Mouse (Mus musculus) embryonic facial prominence, embryonic 15.5 days (tissue): ENCODE data around the gene Olfr1424. TPM values are rescaled to one million over a fixed set of nuclear protein-coding genes. Genes with fewer than 3 reads are reported as not detected.

Source experiments
- ATAC-seq: fragments of 200-750 bp; cut with Nextera tagmentation; 2 replicates; pipeline ENCODE4 v1.8.0; 2017; ENCODE audit warnings: low read depth, moderate TSS enrichment; ENCODE audit not compliant: insufficient number of reproducible peaks, low FRiP score, low TSS enrichment
- H3K27ac ChIP-seq: fragments of 300-500 bp; sonication (generic); replicated peaks from 2 replicates; pipeline ENCODE4 v1.5.1; 2015; ENCODE audit warnings: mild to moderate bottlenecking, inconsistent platforms
- H3K27me3 ChIP-seq: fragments of 300-500 bp; sonication (generic); 2 replicates; pipeline ENCODE4 v1.6.1; 2015; ENCODE audit warnings: inconsistent platforms
- H3K36me3 ChIP-seq: fragments of 300-500 bp; sonication (generic); 2 replicates; pipeline ENCODE4 v1.6.1; 2015; ENCODE audit warnings: mild to moderate bottlenecking, inconsistent platforms
- H3K4me1 ChIP-seq: fragments of 300-500 bp; sonication (generic); 2 replicates; pipeline ENCODE4 v1.6.1; 2015; ENCODE audit warnings: inconsistent platforms
- H3K4me2 ChIP-seq: fragments of 300-500 bp; sonication (generic); replicated peaks from 2 replicates; pipeline ENCODE4 v1.6.1; 2015; ENCODE audit warnings: mild to moderate bottlenecking, inconsistent platforms
- H3K4me3 ChIP-seq: fragments of 300-500 bp; sonication (generic); replicated peaks from 2 replicates; pipeline ENCODE4 v1.5.1; 2015; ENCODE audit warnings: mild to moderate bottlenecking, inconsistent platforms
- H3K9ac ChIP-seq: fragments of 300-500 bp; sonication (generic); 2 replicates; pipeline ENCODE4 v1.6.1; 2015; ENCODE audit warnings: inconsistent platforms
- H3K9me3 ChIP-seq: fragments of 300-500 bp; sonication (generic); replicated peaks from 2 replicates; pipeline ENCODE4 v1.6.1; 2016; ENCODE audit warnings: inconsistent platforms
- WGBS: fragments of 180-500 bp; shearing (Covaris S2); methylation state at CpG from one replicate; pipeline ENCODE4 v1.1.7; 2015; 5-methylcytosine and 5-hydroxymethylcytosine counted together
- polyA plus RNA-seq: library from polyadenylated mRNA; unstranded; fragments of >200 nt; fragmentation: Nextera tagmentation; extraction: Ambion mirVana; gene quantifications from 2 replicates; pipeline ENCODE4 v1.2.1, GENCODE M21; 2015

Olfr1424 gene
- polyA plus RNA-seq, 1 experiment from 2014 or later: not detected

GRCm38 (mm10) chr19:12024149-12024548, 38.3 kb downstream of the Olfr1424 start:
- Histone ChIP-seq H3K4me1 (no peaks in the 10 kb centered on the region), H3K36me3 (no peaks in the 10 kb centered on the region), H3K9me3 (no peaks in the 10 kb centered on the region), H3K27ac (no peak overlapping the region), H3K4me3 (no peak overlapping the region), H3K4me2 (no peak overlapping the region), H3K9ac (no peak overlapping the region), H3K27me3 (no peaks in the 10 kb centered on the region)
- WGBS: 70% methylated on average over 4 of the region's 4 CpGs
- no peak for ATAC-seq

GRCm38 (mm10) chr19:12016192-12016591, 46.3 kb downstream of the Olfr1424 start:
- Histone ChIP-seq H3K36me3 (no peaks in the 10 kb centered on the region), H3K4me3 (no peak overlapping the region), H3K27ac (no peak overlapping the region), H3K9ac (no peak overlapping the region), H3K4me2 (no peak overlapping the region), H3K9me3 (no peaks in the 10 kb centered on the region), H3K4me1 (no peaks in the 10 kb centered on the region), H3K27me3 (no peaks in the 10 kb centered on the region)
- 67% methylated on average over 4 of the region's 4 CpGs for WGBS
- no peak for ATAC-seq

GRCm38 (mm10) chr19:12015708-12016107, 46.8 kb downstream of the Olfr1424 start:
- no peak overlapping the region for H3K9ac ChIP-seq
- H3K36me3 ChIP-seq: no peaks in the 10 kb centered on the region
- H3K27me3 ChIP-seq: no peaks in the 10 kb centered on the region
- no peak for ATAC-seq
- no peak overlapping the region for H3K27ac ChIP-seq
- H3K4me3 ChIP-seq: no peak overlapping the region
- H3K4me2 ChIP-seq: no peak overlapping the region
- WGBS: 69% methylated on average over 8 of the region's 8 CpGs
- no peaks in the 10 kb centered on the region for H3K9me3 ChIP-seq
- no peaks in the 10 kb centered on the region for H3K4me1 ChIP-seq

- no peaks in the 10 kb centered on the region for H3K9me3 ChIP-seq
- H3K4me3 ChIP-seq: peak overlapping the region; percentile 64
- H3K9ac ChIP-seq: no peak overlapping the region
- no peak for ATAC-seq
- peak overlapping the region; percentile 74 for H3K4me2 ChIP-seq
- H3K36me3 ChIP-seq: no peaks in the 10 kb centered on the region
- H3K27me3 ChIP-seq: no peaks in the 10 kb centered on the region
- WGBS: 0% methylated on average over 12 of the region's 12 CpGs
- no peak overlapping the region for H3K27ac ChIP-seq
- H3K4me1 ChIP-seq: 0 out of 2 replicates have a peak, but pooled peaks cover 5% of the 10 kb centered on the region
These were observed 49.3 kb downstream of the Olfr1424 start for GRCm38 (mm10) chr19:12013228-12013627.

GRCm38 (mm10) chr19:12012615-12013014, 49.9 kb downstream of the Olfr1424 start:
- Histone ChIP-seq H3K27ac (0 out of 2 replicates have a peak overlapping the region, but pooled peaks have one; percentile 17), H3K4me2 (peak overlapping the region; percentile 74), H3K4me3 (peak overlapping the region; percentile 64), H3K27me3 (no peaks in the 10 kb centered on the region), H3K9ac (no peak overlapping the region), H3K4me1 (0 out of 2 replicates have a peak, but pooled peaks cover 5% of the 10 kb centered on the region), H3K9me3 (no peaks in the 10 kb centered on the region), H3K36me3 (no peaks in the 10 kb centered on the region)
- under 1% methylated on average over 10 of the region's 10 CpGs for WGBS
- ATAC-seq: no peak

GRCm38 (mm10) chr19:12011560-12012556, 50.6 kb downstream of the Olfr1424 start:
- H3K27ac ChIP-seq: peak overlapping the region; percentile 90
- H3K4me2 ChIP-seq: peak overlapping the region; percentile 74
- no peaks in the 10 kb centered on the region for H3K9me3 ChIP-seq
- 0 out of 2 replicates have a peak, but pooled peaks cover 5% of the 10 kb centered on the region for H3K4me1 ChIP-seq
- H3K36me3 ChIP-seq: no peaks in the 10 kb centered on the region
- peak; percentile 86 for ATAC-seq
- no peaks in the 10 kb centered on the region for H3K27me3 ChIP-seq
- H3K4me3 ChIP-seq: peak overlapping the region; percentile 64
- 0 out of 2 replicates have a peak overlapping the region, but pooled peaks have one; percentile 24 for H3K9ac ChIP-seq
- WGBS: under 1% methylated on average over 49 of the region's 49 CpGs

- H3K36me3 ChIP-seq: no peaks in the 10 kb centered on the region
These were observed 51.4 kb downstream of the Olfr1424 start for GRCm38 (mm10) chr19:12010916-12011559.

GRCm38 (mm10) chr19:12010281-12010771, 52.2 kb downstream of the Olfr1424 start:
- H3K4me2 ChIP-seq: peak overlapping the region; percentile 74
- no peaks in the 10 kb centered on the region for H3K9me3 ChIP-seq
- peak overlapping the region; percentile 90 for H3K27ac ChIP-seq
- H3K9ac ChIP-seq: peak overlapping the region; percentile 59
- H3K4me3 ChIP-seq: peak overlapping the region; percentile 64
- no peaks in the 10 kb centered on the region for H3K36me3 ChIP-seq
- ATAC-seq: no peak; the same call in 1 of the 2 replicates
- H3K4me1 ChIP-seq: 0 out of 2 replicates have a peak, but pooled peaks cover 8% of the 10 kb centered on the region
- WGBS: under 1% methylated on average over 24 of the region's 24 CpGs
- no peaks in the 10 kb centered on the region for H3K27me3 ChIP-seq

More at GRCm38 (mm10) chr19:12010916-12011559, 51.4 kb downstream of the Olfr1424 start:
- Histone ChIP-seq H3K4me1 (0 out of 2 replicates have a peak, but pooled peaks cover 8% of the 10 kb centered on the region), H3K9ac (peak overlapping the region; percentile 59; the same call in 1 of the 2 replicates), H3K27ac (peak overlapping the region; percentile 90), H3K4me2 (peak overlapping the region; percentile 74), H3K4me3 (peak overlapping the region; percentile 64), H3K9me3 (no peaks in the 10 kb centered on the region), H3K27me3 (no peaks in the 10 kb centered on the region)
- 0 out of 2 replicates have a peak, but pooled peaks have one; percentile 30 for ATAC-seq
- WGBS: under 1% methylated on average over 26 of the region's 26 CpGs

GRCm38 (mm10) chr19:12009501-12010280, 52.8 kb downstream of the Olfr1424 start:
- peaks cover 9% of the 10 kb centered on the region for H3K4me1 ChIP-seq
- H3K27me3 ChIP-seq: no peaks in the 10 kb centered on the region
- peak overlapping the region; percentile 59 for H3K9ac ChIP-seq
- under 1% methylated on average over 24 of the region's 24 CpGs for WGBS
- H3K36me3 ChIP-seq: no peaks in the 10 kb centered on the region
- H3K27ac ChIP-seq: peak overlapping the region; percentile 90
- H3K9me3 ChIP-seq: no peaks in the 10 kb centered on the region
- peak overlapping the region; percentile 64 for H3K4me3 ChIP-seq
- peak overlapping the region; percentile 74 for H3K4me2 ChIP-seq
- peak; percentile 26; the same call in 1 of the 2 replicates for ATAC-seq
